Mouse (Mus musculus) spleen, postnatal 36 days (tissue): ENCODE data around the gene Chsy1.
"Not testable (repeated sequence)": the region's sequence is repeated elsewhere in the genome, so short reads cannot be mapped to it uniquely, and the experiment has no call there.

Source experiments
- DNase-seq, 2 experiments: peaks; one replicate each; pipeline ENCODE4 v3.0.0; 2022; ENCODE audit warnings: low spot score in 2 of 2, mixed read lengths in 1 of 2

Chsy1 gene

GRCm38 (mm10) chr7:66176929-66177328 lies 67.6 kb downstream of the Chsy1 start:
- no peak for DNase-seq

- DNase-seq: no peak
These were observed 68.8 kb downstream of the Chsy1 start for GRCm38 (mm10) chr7:66178101-66178500.

GRCm38 (mm10) chr7:66179120-66179581 lies 69.8 kb downstream of the Chsy1 start:
- no peak for DNase-seq

- DNase-seq: no peak
These were observed 70.4 kb downstream of the Chsy1 start for GRCm38 (mm10) chr7:66179711-66180110.

- peak; percentile 38 to 51 for DNase-seq
These were observed 70.9 kb downstream of the Chsy1 start for GRCm38 (mm10) chr7:66180260-66180659.

- no peak for DNase-seq
These were observed 71.5 kb downstream of the Chsy1 start for GRCm38 (mm10) chr7:66180711-66181365.

- DNase-seq: no peak
These were observed 72.9 kb downstream of the Chsy1 start for GRCm38 (mm10) chr7:66182075-66182715.

- no peak for DNase-seq
These were observed 74.1 kb downstream of the Chsy1 start for GRCm38 (mm10) chr7:66183404-66183803.

GRCm38 (mm10) chr7:66184026-66184425 lies 74.7 kb downstream of the Chsy1 start:
- DNase-seq: no peak

GRCm38 (mm10) chr7:66185370-66185769 lies 76.1 kb downstream of the Chsy1 start:
- DNase-seq: peak; percentile 79 to 81

GRCm38 (mm10) chr7:66187581-66188231 lies 78.4 kb downstream of the Chsy1 start:
- DNase-seq: no peak

- DNase-seq: not testable (repeated sequence)
These were observed 81.1 kb downstream of the Chsy1 start for GRCm38 (mm10) chr7:66190385-66190784.

GRCm38 (mm10) chr7:66194511-66194910 lies 85.2 kb downstream of the Chsy1 start:
- DNase-seq: peak; percentile 88 to 92

GRCm38 (mm10) chr7:66195881-66196280 lies 86.6 kb downstream of the Chsy1 start:
- DNase-seq: no peak

- peak; percentile 70 to 78 for DNase-seq
These were observed 87.5 kb downstream of the Chsy1 start for GRCm38 (mm10) chr7:66196609-66197445.

GRCm38 (mm10) chr7:66198416-66198815 lies 89.1 kb downstream of the Chsy1 start:
- DNase-seq: no peak

GRCm38 (mm10) chr7:66199391-66199831 lies 90.1 kb downstream of the Chsy1 start:
- DNase-seq: peak; percentile 34 to 54

- no peak for DNase-seq
These were observed 91.1 kb downstream of the Chsy1 start for GRCm38 (mm10) chr7:66200383-66200782.

GRCm38 (mm10) chr7:66200791-66201450 lies 91.6 kb downstream of the Chsy1 start:
- DNase-seq: peak; percentile 65 to 74

GRCm38 (mm10) chr7:66201657-66202056 lies 92.3 kb downstream of the Chsy1 start:
- DNase-seq: no peak

GRCm38 (mm10) chr7:66209920-66210319 lies 100.6 kb downstream of the Chsy1 start:
- no peak for DNase-seq
